Mouse (Mus musculus): ENCODE results near the gene Nlrx1. TPM values are rescaled to one million over a fixed set of nuclear protein-coding genes. Genes with fewer than 3 reads are reported as not detected.
A peak's percentile ranks its signal among the peaks of the same experiment; 100 is the strongest.

Gene Nlrx1
- polyA plus RNA-seq, 2 experiments from 2014 or later: 2.8 to 6.0 TPM

- no peak for ATAC-seq
These were observed 33.6 kb downstream of the Nlrx1 start for GRCm38 (mm10) chr9:44234479-44235427.

- ATAC-seq: peak; percentile 77
These were observed 34.5 kb downstream of the Nlrx1 start, which contains the start of gene Cbl for GRCm38 (mm10) chr9:44233802-44234478. Cbl (minus strand) TSS chr9:44234049.

GRCm38 (mm10) chr9:44233021-44233801, 35.2 kb downstream of the Nlrx1 start:
- peak; percentile 13 for ATAC-seq

- no peak for ATAC-seq
These were observed 36.8 kb downstream of the Nlrx1 start for GRCm38 (mm10) chr9:44231609-44232008.

GRCm38 (mm10) chr9:44225993-44226392, 42.4 kb downstream of the Nlrx1 start:
- ATAC-seq: no peak

GRCm38 (mm10) chr9:44213538-44213937, 54.9 kb downstream of the Nlrx1 start:
- ATAC-seq: no peak

- ATAC-seq: no peak
These were observed 56.0 kb downstream of the Nlrx1 start for GRCm38 (mm10) chr9:44212406-44212805.

GRCm38 (mm10) chr9:44209416-44209815, 59.0 kb downstream of the Nlrx1 start:
- no peak for ATAC-seq

- no peak for ATAC-seq
These were observed 60.6 kb downstream of the Nlrx1 start for GRCm38 (mm10) chr9:44207840-44208239.

Other genes starting within 250 kb of the Nlrx1 start
- 100 to 1,000 TPM; 218 to 257 TPM for gene Thy1, start 225.2 kb downstream of the Nlrx1 start, polyA plus RNA-seq (2017; shearing (Covaris generic))
- gene Usp2, start 201.6 kb downstream of the Nlrx1 start, polyA plus RNA-seq (2017; shearing (Covaris generic)): 1 to 10 TPM; 1.6 to 1.7 TPM
- not detected for gene Mfrp, start 166.9 kb downstream of the Nlrx1 start, polyA plus RNA-seq (2017; shearing (Covaris generic))
- not detected for gene C1qtnf5, start 161.4 kb downstream of the Nlrx1 start, polyA plus RNA-seq (2017; shearing (Covaris generic))
- gene Gm49380, start 155.1 kb downstream of the Nlrx1 start, polyA plus RNA-seq (2017; shearing (Covaris generic)): not detected
- gene Rnf26, start 155.1 kb downstream of the Nlrx1 start, polyA plus RNA-seq (2017; shearing (Covaris generic)): 1 to 10 TPM; 3.2 to 7.9 TPM
- under 1 TPM in 1 of 2 experiments, not detected in 1; 0.16 TPM for gene Mcam, start 134.1 kb downstream of the Nlrx1 start, polyA plus RNA-seq (2017; shearing (Covaris generic))
- 10 to 100 TPM; 22.8 to 25.0 TPM for gene Cbl, start 34.5 kb downstream of the Nlrx1 start, polyA plus RNA-seq (2017; shearing (Covaris generic))
- not detected for gene Ccdc153, start 27.9 kb downstream of the Nlrx1 start, polyA plus RNA-seq (2017; shearing (Covaris generic))
- gene Pdzd3, start 17.1 kb downstream of the Nlrx1 start, polyA plus RNA-seq (2017; shearing (Covaris generic)): under 1 TPM in 1 of 2 experiments, not detected in 1; 0.30 TPM
- not detected for gene Abcg4, start 20.0 kb upstream of the Nlrx1 start, polyA plus RNA-seq (2017; shearing (Covaris generic))
- gene Hinfp, start 37.1 kb upstream of the Nlrx1 start, polyA plus RNA-seq (2017; shearing (Covaris generic)): 10 to 100 TPM; 18.1 to 21.7 TPM
- 1 to 10 TPM; 4.3 to 5.3 TPM for gene C2cd2l, start 51.7 kb upstream of the Nlrx1 start, polyA plus RNA-seq (2017; shearing (Covaris generic))
- 10 to 100 TPM; 16.5 to 18.0 TPM for gene Dpagt1, start 57.4 kb upstream of the Nlrx1 start, polyA plus RNA-seq (2017; shearing (Covaris generic))
- gene H2afx, start 66.1 kb upstream of the Nlrx1 start, polyA plus RNA-seq (2017; shearing (Covaris generic)): 10 to 100 TPM; 29.0 to 36.5 TPM
- gene Hmbs, start 75.6 kb upstream of the Nlrx1 start, polyA plus RNA-seq (2017; shearing (Covaris generic)): 10 to 100 TPM; 27.6 to 33.4 TPM
- gene Vps11, start 93.1 kb upstream of the Nlrx1 start, polyA plus RNA-seq (2017; shearing (Covaris generic)): 10 to 100 TPM; 21.5 to 40.8 TPM
- 10 to 100 TPM; 15.7 to 20.3 TPM for gene Hyou1, start 110.9 kb upstream of the Nlrx1 start, polyA plus RNA-seq (2017; shearing (Covaris generic))
- gene Slc37a4, start 128.3 kb upstream of the Nlrx1 start, polyA plus RNA-seq (2017; shearing (Covaris generic)): 10 to 100 TPM; 14.1 to 17.1 TPM
- 1,000 to 10,000 TPM; 3,659 to 4,118 TPM for gene Rps25, start 138.5 kb upstream of the Nlrx1 start, polyA plus RNA-seq (2017; shearing (Covaris generic))
- 100 to 1,000 TPM; 119 to 162 TPM for gene Trappc4, start 139.0 kb upstream of the Nlrx1 start, polyA plus RNA-seq (2017; shearing (Covaris generic))
- 10 to 100 TPM; 20.3 to 27.3 TPM for gene Ccdc84, start 150.0 kb upstream of the Nlrx1 start, polyA plus RNA-seq (2017; shearing (Covaris generic))
- under 1 TPM in 1 of 2 experiments, not detected in 1; 0.45 TPM for gene Foxr1, start 172.5 kb upstream of the Nlrx1 start, polyA plus RNA-seq (2017; shearing (Covaris generic))
- not detected for gene Upk2, start 186.4 kb upstream of the Nlrx1 start, polyA plus RNA-seq (2017; shearing (Covaris generic))
- gene Bcl9l, start 214.2 kb upstream of the Nlrx1 start, polyA plus RNA-seq (2017; shearing (Covaris generic)): 10 to 100 TPM; 13.2 to 15.2 TPM

Data from activated CD4-positive, CD25-positive, alpha-beta regulatory T cell, adult 4 months (primary cell).